Mouse (Mus musculus): ENCODE data around the gene Arrdc2.

DNA sequence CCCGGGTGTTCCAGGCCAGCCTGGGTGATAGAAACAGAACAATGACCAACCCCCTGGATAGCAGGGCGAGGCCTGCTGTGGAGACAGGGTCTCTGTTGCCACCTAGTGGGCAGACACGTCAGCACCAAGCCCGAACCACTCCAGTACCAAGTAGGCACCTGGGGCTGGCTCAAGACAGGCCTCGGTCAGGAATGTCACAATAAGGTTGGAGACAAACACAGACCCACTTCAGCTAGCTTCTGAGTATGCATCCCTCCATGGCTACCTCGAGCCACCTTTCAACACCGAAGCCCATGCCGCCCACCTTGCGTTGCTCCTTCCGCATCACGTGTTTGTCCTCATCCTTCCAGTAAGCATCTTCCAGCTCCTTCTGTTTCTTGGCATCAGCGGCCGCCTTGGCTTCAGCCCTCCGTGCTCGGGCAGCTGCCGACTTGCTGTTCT, 30.1 kb upstream of the Arrdc2 start:
- TF ChIP-seq POLR2A (IDR thresholded peaks at IDR 0.05; ENCODE audit: borderline replicate concordance, extremely low read depth, low read depth, low read length), result no peak
- peak; percentile 97 for TF ChIP-seq CTCF (IDR thresholded peaks at IDR 0.05; ENCODE audit: insufficient read depth, low read length)
